Mouse (Mus musculus): ENCODE data around the gene Slc25a5. TPM values are rescaled to one million over a fixed set of nuclear protein-coding genes. Genes with fewer than 3 reads are reported as not detected.

Gene Slc25a5
- 962 and 1,080 TPM in 2 replicates for polyA plus RNA-seq (2015; fragmentation: Nextera tagmentation; extraction: Ambion mirVana)

DNA sequence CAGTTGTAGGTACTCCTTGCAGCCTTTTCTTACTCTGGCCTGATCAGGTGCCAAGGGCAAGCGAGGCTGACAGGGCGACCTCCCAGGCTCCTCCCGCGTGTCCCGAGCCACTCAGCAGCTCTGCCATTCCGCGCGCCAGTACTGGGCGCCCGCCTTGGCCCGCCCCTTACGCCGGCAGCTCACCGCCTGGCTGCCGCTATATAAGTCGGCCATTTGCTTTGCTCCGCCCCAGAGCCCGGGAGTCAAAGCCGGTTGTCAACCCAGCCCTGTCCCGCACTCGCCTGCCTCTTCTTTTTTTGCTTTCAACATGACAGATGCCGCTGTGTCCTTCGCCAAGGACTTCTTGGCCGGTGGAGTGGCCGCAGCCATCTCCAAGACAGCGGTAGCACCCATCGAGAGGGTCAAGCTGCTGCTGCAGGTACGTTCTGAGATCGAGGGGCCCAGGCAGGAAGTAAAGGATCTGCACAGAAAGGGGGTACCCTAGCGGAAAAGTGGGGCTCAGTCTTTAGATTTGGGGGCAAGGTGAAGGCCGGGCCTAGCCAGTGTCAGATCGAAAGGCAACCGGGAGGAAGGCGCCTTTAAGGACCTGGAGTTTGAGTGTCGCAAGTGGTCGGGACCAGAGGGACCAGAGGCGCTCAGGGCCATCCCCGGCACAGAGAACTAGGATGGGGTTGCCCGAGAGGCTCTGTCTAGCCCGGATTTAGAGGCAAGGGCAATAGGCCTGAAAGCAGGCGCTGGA is at the start of gene Slc25a5:
Gene Slc25a5, plus strand, starts transcription at position 228 of the 739 bp plus-strand sequence.
- Histone ChIP-seq H3K9me3 (replicated peaks) (no peaks in the 10 kb centered on the region), H3K4me1 (replicated peaks) (peaks cover 3% of the 10 kb centered on the region; the same call in 1 of the 2 replicates), H3K4me2 (peak within 1 kb of the TSS; percentile 58), H3K27ac (peak within 1 kb of the TSS; percentile 94), H3K4me3 (peak within 1 kb of the TSS; percentile 71), H3K36me3 (peaks cover 7% of the 10 kb centered on the region; the same call in 1 of the 2 replicates), H3K27me3 (no peaks in the 10 kb centered on the region), H3K9ac (peak within 1 kb of the TSS; percentile 72)
- 10% methylated on average over 41 of the region's 41 CpGs for WGBS
- ATAC-seq (replicated peaks; ENCODE audit: insufficient number of reproducible peaks, insufficient read depth, low FRiP score, low read depth), result peak; percentile 91

- Histone ChIP-seq H3K36me3 (no peaks in the 10 kb centered on the region), H3K4me1 (replicated peaks) (peaks cover 5% of the 10 kb centered on the region; the same call in 1 of the 2 replicates), H3K27ac (no peak overlapping the region), H3K9me3 (replicated peaks) (no peaks in the 10 kb centered on the region), H3K4me3 (no peak overlapping the region), H3K27me3 (no peaks in the 10 kb centered on the region), H3K4me2 (no peak overlapping the region), H3K9ac (no peak overlapping the region)
- ATAC-seq (replicated peaks; ENCODE audit: insufficient number of reproducible peaks, insufficient read depth, low FRiP score, low read depth), result no peak
- 75% methylated on average over 8 of the region's 8 CpGs for WGBS
Measured at GRCm38 (mm10) chrX:36746789-36747188, 48.7 kb upstream of the Slc25a5 start.

DNA sequence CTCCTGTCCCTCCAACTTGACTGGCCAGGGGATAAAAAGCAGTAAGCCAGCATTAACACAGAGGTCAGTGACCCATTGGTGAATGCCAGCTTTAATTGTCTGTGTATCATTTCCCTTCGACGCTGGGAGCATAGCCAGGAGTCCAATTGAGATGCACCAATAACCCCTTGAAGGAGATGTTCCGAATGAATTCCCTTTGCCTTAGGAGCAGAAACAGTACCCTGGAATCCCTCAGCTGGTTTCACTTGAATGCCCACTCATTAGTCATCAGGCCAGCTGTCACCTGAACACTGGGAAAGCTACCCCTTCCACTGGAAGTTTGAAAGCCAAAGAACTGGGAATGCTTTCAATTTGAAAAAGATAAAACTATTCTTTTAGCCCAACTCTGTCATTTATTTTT is 46.9 kb upstream of the Slc25a5 start:
- ATAC-seq (replicated peaks; ENCODE audit: insufficient number of reproducible peaks, insufficient read depth, low FRiP score, low read depth), result no peak
- H3K4me3 ChIP-seq, result no peak overlapping the region
- no peaks in the 10 kb centered on the region for H3K27me3 ChIP-seq
- H3K9ac ChIP-seq, result no peak overlapping the region
- H3K4me1 ChIP-seq (replicated peaks), result peaks cover 5% of the 10 kb centered on the region; the same call in 1 of the 2 replicates
- WGBS, result 55% methylated on average over 3 of the region's 3 CpGs
- no peaks in the 10 kb centered on the region for H3K9me3 ChIP-seq (replicated peaks)
- no peak overlapping the region for H3K4me2 ChIP-seq
- H3K36me3 ChIP-seq, result no peaks in the 10 kb centered on the region
- no peak overlapping the region for H3K27ac ChIP-seq

DNA sequence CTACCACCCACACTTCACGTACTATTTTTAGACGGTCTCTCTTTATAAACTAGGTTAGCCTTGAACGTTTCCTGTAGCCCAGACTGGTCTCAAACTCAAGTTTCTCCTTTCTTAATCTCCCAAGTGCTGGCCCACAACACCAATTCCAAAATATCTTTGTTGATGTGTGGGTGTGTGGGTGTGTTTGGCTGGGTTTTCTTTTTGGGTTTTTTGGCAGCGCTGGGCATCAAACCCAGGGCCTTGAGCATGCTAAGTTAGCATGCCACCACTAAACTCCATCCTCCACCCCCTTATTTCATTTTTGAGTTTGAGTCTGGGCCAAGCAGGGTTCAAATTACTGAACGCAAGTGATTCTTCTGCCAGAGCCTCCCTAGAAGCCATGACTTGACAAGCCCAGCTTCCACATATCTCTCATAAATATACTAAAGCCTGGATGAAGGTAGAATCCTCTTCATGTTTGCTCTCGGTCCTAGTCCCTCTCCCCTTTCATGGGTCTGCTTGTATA is 46.1 kb upstream of the Slc25a5 start:
- Histone ChIP-seq H3K27ac (no peak overlapping the region), H3K9ac (no peak overlapping the region), H3K4me1 (replicated peaks) (peaks cover 5% of the 10 kb centered on the region; the same call in 1 of the 2 replicates), H3K27me3 (no peaks in the 10 kb centered on the region), H3K9me3 (replicated peaks) (no peaks in the 10 kb centered on the region), H3K36me3 (no peaks in the 10 kb centered on the region), H3K4me3 (no peak overlapping the region), H3K4me2 (no peak overlapping the region)
- ATAC-seq (replicated peaks; ENCODE audit: insufficient number of reproducible peaks, insufficient read depth, low FRiP score, low read depth), result no peak
- WGBS, result 53% methylated on average over 6 of the region's 6 CpGs

GRCm38 (mm10) chrX:36750591-36750990 is 44.9 kb upstream of the Slc25a5 start:
- no peak overlapping the region for H3K4me2 ChIP-seq
- no peak overlapping the region for H3K27ac ChIP-seq
- H3K4me3 ChIP-seq, result no peak overlapping the region
- H3K9me3 ChIP-seq (replicated peaks), result no peaks in the 10 kb centered on the region
- H3K9ac ChIP-seq, result no peak overlapping the region
- H3K27me3 ChIP-seq, result no peaks in the 10 kb centered on the region
- H3K4me1 ChIP-seq (replicated peaks), result peaks cover 5% of the 10 kb centered on the region; the same call in 1 of the 2 replicates
- 53% methylated on average over 1 of the region's 1 CpGs for WGBS
- no peaks in the 10 kb centered on the region for H3K36me3 ChIP-seq
- no peak for ATAC-seq (replicated peaks; ENCODE audit: insufficient number of reproducible peaks, insufficient read depth, low FRiP score, low read depth)

DNA sequence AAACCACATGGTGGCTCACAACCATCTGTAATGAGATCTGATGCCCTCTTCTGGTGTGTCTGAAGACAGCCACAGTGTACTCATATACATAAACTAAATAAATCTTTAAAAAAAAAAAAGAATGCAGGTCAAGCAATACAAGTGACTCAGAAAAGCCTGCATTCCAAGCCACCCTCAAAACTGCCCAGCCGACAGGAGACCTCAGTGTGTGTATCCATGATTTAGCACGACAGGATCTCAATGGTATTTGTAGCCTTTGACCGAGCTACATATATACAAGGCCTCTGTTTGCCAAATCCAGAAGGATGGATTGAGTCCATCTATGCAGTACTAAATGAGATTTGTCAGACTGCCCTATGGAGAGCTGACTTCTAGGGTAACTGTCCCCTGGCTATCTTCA is 42.9 kb upstream of the Slc25a5 start:
- H3K27ac ChIP-seq, result no peak overlapping the region

DNA sequence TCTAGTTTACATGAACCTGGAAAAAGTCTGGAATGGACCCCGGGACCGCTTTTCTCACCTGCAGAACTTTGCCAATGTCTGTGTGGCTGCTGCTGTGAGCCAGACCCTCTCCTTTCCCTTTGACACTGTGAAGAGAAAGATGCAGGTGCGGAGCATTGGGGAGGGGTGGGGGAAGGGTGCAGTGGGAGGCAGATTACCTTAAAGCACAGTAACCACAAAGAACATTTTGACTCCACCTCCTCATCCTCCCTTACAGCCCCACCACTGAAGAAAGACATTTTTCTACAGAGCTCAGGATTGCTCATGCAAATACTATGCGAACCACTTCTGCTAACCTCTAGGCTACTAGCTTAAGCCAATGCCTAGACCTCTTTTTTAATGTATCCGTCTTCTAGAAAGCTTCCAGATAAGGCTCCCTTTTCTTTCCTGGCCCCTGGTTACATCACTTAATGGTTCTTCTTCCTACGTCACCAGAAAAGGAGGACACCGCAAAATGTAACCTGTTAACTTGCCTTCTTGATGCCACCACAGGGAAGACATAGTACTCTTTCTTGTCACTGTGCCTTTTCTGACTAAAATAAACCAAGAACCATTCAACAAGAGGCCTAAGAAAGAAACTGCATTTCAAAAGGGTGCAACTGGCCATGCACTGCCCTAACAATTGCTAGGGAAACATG is 37.5 kb upstream of the Slc25a5 start:
- no peak overlapping the region for H3K9ac ChIP-seq
- H3K4me2 ChIP-seq, result no peak overlapping the region
- H3K4me3 ChIP-seq, result no peak overlapping the region
- WGBS, result 66% methylated on average over 7 of the region's 7 CpGs
- no peaks in the 10 kb centered on the region for H3K9me3 ChIP-seq (replicated peaks)
- no peak overlapping the region for H3K27ac ChIP-seq
- no peak for ATAC-seq (replicated peaks; ENCODE audit: insufficient number of reproducible peaks, insufficient read depth, low FRiP score, low read depth)
- no peaks in the 10 kb centered on the region for H3K4me1 ChIP-seq (replicated peaks)
- no peaks in the 10 kb centered on the region for H3K36me3 ChIP-seq
- H3K27me3 ChIP-seq, result no peaks in the 10 kb centered on the region

More for the DNA sequence above, 42.9 kb upstream of the Slc25a5 start:
- Histone ChIP-seq H3K4me3 (no peak overlapping the region), H3K36me3 (no peaks in the 10 kb centered on the region), H3K4me2 (no peak overlapping the region), H3K9me3 (replicated peaks) (no peaks in the 10 kb centered on the region), H3K27me3 (no peaks in the 10 kb centered on the region), H3K4me1 (replicated peaks) (peaks cover 5% of the 10 kb centered on the region; the same call in 1 of the 2 replicates), H3K9ac (no peak overlapping the region)
- ATAC-seq (replicated peaks; ENCODE audit: insufficient number of reproducible peaks, insufficient read depth, low FRiP score, low read depth), result no peak
- WGBS, result 85% methylated on average over 3 of the region's 3 CpGs

DNA sequence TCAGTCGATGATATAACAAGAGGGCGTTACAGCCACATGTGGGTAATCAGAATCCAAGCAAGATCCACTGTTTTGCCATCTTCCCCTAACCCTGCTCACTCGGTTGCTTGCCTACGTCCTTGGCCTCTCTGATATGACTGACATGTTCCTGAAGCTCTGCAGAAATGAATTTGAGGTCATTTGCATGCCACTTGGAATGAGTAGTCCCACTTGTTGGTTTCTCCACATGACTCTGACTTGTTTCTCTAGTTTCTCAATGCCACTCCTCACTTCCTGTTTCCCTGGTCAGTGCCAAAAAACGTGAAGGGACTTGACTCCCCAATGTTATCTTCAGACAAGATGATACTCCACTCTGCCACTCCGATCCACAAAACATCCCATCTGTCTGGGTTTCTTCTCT is 36.9 kb upstream of the Slc25a5 start:
- H3K9me3 ChIP-seq (replicated peaks), result no peaks in the 10 kb centered on the region
- no peaks in the 10 kb centered on the region for H3K27me3 ChIP-seq
- H3K36me3 ChIP-seq, result no peaks in the 10 kb centered on the region
- H3K27ac ChIP-seq, result no peak overlapping the region
- no peak for ATAC-seq (replicated peaks; ENCODE audit: insufficient number of reproducible peaks, insufficient read depth, low FRiP score, low read depth)
- H3K9ac ChIP-seq, result no peak overlapping the region
- H3K4me3 ChIP-seq, result no peak overlapping the region
- H3K4me1 ChIP-seq (replicated peaks), result no peaks in the 10 kb centered on the region
- H3K4me2 ChIP-seq, result no peak overlapping the region
- 56% methylated on average over 6 of the region's 6 CpGs for WGBS

DNA sequence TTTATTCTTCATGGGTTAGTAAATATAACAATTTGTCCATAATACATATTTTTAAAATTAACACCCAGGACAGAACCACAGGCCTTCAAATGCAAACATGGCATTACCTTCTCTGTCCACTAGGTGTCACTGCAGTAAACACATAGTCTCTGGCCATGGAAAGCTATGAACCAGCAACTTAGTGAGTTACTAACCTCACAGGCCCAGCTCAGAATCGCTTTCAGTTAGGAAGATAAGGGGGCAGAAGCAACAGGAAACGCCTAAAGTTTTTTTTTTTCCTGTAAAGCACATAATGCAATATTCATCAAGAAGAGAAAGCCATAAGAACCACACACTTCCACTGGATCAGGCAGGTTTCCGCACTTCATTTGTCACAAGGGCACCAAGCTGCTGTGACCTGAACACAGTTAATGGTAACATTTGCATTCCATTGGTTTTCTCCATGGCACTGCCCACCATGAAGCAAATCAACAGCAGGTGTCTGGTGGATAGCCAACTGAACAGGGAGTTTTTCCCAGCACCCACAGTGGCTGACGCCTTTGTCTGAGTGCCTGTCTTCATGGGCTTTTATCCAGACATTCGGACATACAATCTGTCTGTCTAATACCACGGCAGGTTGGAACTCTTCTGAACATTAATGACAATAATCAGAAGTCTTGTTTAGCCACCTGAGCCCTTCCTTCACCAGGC is 34.4 kb upstream of the Slc25a5 start:
- Histone ChIP-seq H3K27ac (no peak overlapping the region), H3K4me2 (no peak overlapping the region), H3K9me3 (replicated peaks) (no peaks in the 10 kb centered on the region), H3K4me1 (replicated peaks) (no peaks in the 10 kb centered on the region), H3K27me3 (no peaks in the 10 kb centered on the region), H3K4me3 (no peak overlapping the region), H3K36me3 (no peaks in the 10 kb centered on the region), H3K9ac (no peak overlapping the region)
- 57% methylated on average over 6 of the region's 6 CpGs for WGBS
- ATAC-seq (replicated peaks; ENCODE audit: insufficient number of reproducible peaks, insufficient read depth, low FRiP score, low read depth), result no peak

- 76% methylated on average over 5 of the region's 5 CpGs for WGBS
- no peaks in the 10 kb centered on the region for H3K4me1 ChIP-seq (replicated peaks)
- H3K4me3 ChIP-seq, result no peak overlapping the region
- H3K27ac ChIP-seq, result no peak overlapping the region
- no peaks in the 10 kb centered on the region for H3K9me3 ChIP-seq (replicated peaks)
- no peaks in the 10 kb centered on the region for H3K27me3 ChIP-seq
- H3K9ac ChIP-seq, result no peak overlapping the region
- no peaks in the 10 kb centered on the region for H3K36me3 ChIP-seq
- no peak overlapping the region for H3K4me2 ChIP-seq
- ATAC-seq (replicated peaks; ENCODE audit: insufficient number of reproducible peaks, insufficient read depth, low FRiP score, low read depth), result no peak
Measured at GRCm38 (mm10) chrX:36762289-36762688, 33.2 kb upstream of the Slc25a5 start.

- 49% methylated on average over 4 of the region's 4 CpGs for WGBS
- Histone ChIP-seq H3K9me3 (replicated peaks) (no peaks in the 10 kb centered on the region), H3K36me3 (no peaks in the 10 kb centered on the region), H3K27ac (no peak overlapping the region), H3K27me3 (no peaks in the 10 kb centered on the region), H3K9ac (no peak overlapping the region), H3K4me2 (no peak overlapping the region), H3K4me1 (replicated peaks) (no peaks in the 10 kb centered on the region), H3K4me3 (no peak overlapping the region)
- ATAC-seq (replicated peaks; ENCODE audit: insufficient number of reproducible peaks, insufficient read depth, low FRiP score, low read depth), result no peak
Measured at GRCm38 (mm10) chrX:36762894-36763293, 32.6 kb upstream of the Slc25a5 start.

Data from heart, embryonic 15.5 days (tissue).